Mouse (Mus musculus) brain, embryonic 14.5 days (tissue): ENCODE measurements at regions not wholly inside any gene's neighbourhood (a gene's known extent, or its start where the extent isn't known, plus 50 kb on each side); places are given as distances from the start of the nearest gene placed in this dataset.
A peak's percentile ranks its signal among the peaks of the same experiment; 100 is the strongest.

Experiments used
- DNase-seq: peaks from one replicate; pipeline ENCODE4 v3.0.0-alpha.2; 2011; ENCODE audit warnings: low read depth
- CTCF ChIP-seq: fragments of 200-500 bp; IDR thresholded peaks from 2 replicates; pipeline ENCODE4 v1.5.1; 2012; ENCODE audit warnings: inconsistent platforms, mild to moderate bottlenecking, moderate library complexity, borderline replicate concordance; ENCODE audit not compliant: insufficient read depth, insufficient read length; ENCODE audit errors: extremely low read depth
- POLR2A ChIP-seq: fragments of 200-500 bp; IDR thresholded peaks from 2 replicates; pipeline ENCODE4 v1.6.1; 2012; ENCODE audit warnings: mild to moderate bottlenecking, inconsistent platforms, borderline replicate concordance; ENCODE audit not compliant: poor library complexity, insufficient read depth, insufficient read length, severe bottlenecking; ENCODE audit errors: extremely low read depth

DNA sequence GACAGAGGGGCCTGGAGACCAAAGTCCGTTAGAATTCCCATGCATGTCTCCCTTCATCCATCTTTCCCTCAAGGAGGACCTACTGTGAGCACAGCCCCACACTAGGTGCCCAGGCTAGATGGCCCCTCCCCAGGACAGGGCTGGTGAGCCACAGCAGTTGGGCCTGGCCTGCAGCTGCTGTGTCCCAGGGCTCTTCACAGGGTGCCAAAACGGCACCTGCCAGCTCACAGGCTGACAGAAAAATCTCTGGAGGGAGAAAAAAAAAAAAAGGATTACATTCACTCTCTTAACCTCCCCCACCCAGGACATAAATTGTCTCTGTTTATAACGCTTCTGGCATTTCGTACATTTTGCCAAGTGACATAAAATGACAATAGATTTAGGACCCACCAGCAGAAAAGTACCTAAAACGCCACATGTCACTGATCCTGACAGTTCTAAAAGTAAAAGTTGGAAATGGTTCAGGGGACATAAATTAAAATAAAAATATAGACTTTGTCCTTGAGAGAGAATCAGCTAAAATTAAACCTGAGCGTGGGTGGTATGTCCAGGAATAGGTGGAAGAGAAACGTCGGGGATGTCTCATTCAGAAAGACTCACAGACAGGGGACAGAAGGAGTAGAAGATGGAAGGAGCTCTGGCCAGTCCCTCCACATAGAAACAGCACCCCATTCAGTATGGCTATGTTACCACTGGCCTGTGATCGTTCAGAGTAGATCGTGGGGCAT, 212.5 kb downstream of the Cryba4 start:
- TF ChIP-seq POLR2A (no peak), CTCF (no peak)
- peak; percentile 73 for DNase-seq

DNA sequence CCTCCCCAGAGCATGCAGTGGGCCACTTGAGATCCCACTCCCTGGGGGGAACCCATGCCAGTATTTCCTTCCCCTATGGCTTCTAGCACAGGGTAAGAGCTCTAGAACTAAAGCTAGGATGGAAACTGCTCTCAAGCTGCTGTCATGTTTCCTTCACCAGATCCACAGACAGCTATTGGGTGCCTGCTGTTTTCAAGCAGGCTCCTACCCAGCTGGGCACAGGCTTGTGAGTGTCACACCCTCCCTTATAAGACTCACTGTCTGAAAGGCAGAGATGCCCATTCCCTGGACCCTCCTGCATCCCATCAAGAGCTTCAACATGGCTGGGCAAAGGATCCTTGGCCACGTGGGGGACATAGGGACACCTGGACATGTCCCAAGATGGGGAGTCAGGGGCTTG, 211.6 kb downstream of the Cryba4 start:
- peak; percentile 69 for DNase-seq
- TF ChIP-seq POLR2A (no peak), CTCF (no peak)

DNA sequence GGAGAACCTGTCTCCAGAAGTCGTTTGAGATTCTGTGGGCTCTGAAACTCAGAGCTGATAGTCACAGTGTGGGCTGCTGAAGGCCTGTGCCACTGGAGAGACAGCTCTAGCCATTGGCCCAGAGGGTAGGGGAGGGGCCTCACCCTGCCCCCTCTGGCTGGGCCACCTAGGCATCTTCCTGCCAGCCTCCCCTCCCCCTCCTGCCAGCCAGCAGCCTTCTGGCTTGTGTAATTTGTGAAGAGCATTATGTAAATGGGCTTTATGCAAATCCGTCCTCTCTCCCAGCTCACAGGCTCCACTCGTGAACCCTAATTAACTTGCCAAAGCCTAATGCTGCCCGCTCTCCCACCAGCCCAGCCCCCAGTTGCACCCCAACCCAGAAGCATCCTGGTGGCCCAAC, 211.0 kb downstream of the Cryba4 start:
- no peak for TF ChIP-seq POLR2A
- TF ChIP-seq CTCF = no peak
- DNase-seq = peak; percentile 96

DNA sequence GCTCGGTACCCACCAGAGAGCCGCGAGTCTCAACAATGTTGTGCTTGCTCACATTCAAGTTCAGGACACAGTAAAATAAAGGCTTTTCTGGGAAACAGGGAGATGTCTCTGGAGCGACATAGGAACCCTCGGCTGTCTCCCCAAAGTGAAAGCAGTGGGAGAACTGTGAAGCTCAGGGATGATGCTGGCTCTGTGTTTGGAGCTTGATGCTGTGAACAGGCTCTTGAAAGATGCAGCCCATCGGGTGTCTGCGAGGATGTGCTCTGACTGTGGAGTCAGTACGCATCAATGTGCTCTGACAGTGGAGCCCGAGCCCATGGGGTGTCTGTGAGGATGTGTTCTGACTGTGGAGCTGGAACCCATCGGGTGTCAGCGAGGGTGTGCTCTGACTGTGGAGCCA, 210.1 kb downstream of the Cryba4 start:
- no peak for DNase-seq
- TF ChIP-seq POLR2A (no peak), CTCF (no peak)

DNA sequence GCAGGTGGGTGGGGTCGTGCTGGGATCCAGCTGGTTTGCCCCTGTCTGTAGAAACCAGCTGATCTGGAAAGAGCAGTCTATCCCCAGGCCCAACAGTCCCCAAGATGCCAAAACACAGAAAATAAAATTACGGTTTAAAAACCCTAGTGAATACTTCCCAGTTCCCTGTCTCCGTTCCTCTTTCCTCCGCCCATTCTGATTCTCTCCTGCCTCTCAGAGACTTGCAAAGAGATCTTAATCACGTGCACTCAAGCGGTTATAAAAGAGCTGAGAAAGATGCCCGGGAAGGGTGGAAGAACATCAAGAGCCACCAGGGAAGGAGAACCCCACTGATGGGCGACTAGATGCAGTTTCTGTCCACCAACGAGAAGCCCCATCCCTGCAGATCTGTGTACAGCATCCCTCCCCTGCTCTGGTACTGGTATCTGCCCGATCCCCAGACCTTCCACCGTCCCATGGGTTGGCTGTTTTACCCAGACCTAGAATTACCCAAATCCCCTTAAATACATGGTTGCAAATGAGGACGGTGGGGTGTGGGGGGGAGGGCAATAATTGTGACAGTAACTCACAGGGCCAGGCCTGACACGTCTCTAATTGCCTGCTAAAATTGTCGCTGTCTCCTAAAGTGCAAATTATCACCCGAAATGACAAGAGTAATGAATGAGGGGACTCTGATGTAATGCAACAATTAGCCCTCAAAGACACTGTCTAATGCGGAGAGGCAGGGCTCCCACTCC, 202.1 kb downstream of the Cryba4 start:
- DNase-seq = peak; percentile 94
- no peak for TF ChIP-seq CTCF
- no peak for TF ChIP-seq POLR2A

GRCm38 (mm10) chr5:112050906-112051305, 201.4 kb downstream of the Cryba4 start:
- no peak for TF ChIP-seq CTCF
- no peak for TF ChIP-seq POLR2A
- DNase-seq = peak; percentile 80

GRCm38 (mm10) chr5:112051786-112052185, 200.5 kb downstream of the Cryba4 start:
- DNase-seq = peak; percentile 44
- TF ChIP-seq POLR2A (no peak), CTCF (no peak)

DNA sequence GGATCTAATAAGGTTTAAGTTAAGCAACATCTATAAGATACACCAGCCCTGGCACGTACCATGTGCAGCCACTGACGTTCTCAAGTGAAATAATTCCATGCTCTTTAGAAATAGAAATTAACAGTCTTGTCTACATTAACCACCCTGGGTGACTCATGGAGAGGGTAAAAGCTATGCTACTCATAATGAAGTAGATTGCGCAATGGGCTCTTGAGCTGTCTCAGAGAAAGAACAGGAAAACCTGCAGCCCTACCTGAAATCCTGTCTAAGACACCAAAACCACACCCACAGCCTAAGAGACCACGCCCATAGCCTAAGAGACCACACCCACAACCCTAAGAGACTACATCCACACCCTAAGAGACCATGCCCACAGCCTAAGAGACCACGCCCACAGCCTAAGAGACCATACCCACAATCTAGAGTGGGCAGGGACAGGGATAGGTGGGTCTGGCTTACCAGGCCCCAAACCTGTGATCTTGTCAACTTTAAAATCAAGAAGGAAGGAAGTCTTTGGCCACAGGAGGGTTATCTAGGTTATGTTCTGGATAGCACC, 198.6 kb downstream of the Cryba4 start:
- no peak for TF ChIP-seq CTCF
- TF ChIP-seq POLR2A = no peak
- DNase-seq = no peak

- TF ChIP-seq POLR2A (no peak), CTCF (no peak)
- no peak for DNase-seq
Observed at GRCm38 (mm10) chr5:112055018-112055417, 197.3 kb downstream of the Cryba4 start.

GRCm38 (mm10) chr5:112069917-112070316, 182.4 kb downstream of the Cryba4 start:
- DNase-seq = no peak
- TF ChIP-seq POLR2A = no peak
- no peak for TF ChIP-seq CTCF

DNA sequence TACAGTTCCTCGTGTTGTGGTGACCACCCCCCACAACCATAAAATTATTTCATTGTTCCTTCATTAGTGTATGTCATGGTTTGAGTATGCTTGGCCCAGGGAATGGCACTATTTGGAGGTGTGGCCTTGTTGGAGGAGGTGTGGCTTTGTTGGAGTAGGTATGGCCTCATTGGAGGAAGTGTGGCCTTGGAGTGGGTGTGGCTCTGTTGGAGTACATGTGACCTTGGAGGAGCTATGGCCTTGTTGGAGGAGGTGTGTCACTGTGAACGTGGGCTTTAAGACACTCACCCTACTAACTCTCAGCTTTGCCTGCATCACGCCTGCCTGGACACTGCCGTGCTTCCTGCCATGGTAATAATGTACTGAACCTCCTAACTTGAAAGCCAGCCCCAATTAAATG, 179.9 kb downstream of the Cryba4 start:
- TF ChIP-seq POLR2A (no peak), CTCF (no peak)
- DNase-seq = no peak
